Mouse (Mus musculus): ENCODE measurements around the gene Armc2. TPM values are rescaled to one million over a fixed set of nuclear protein-coding genes. Genes with fewer than 3 reads are reported as not detected.

The Armc2 gene
- total and polyA plus RNA-seq, 3 experiments, result 0.08 to 0.13 TPM; not detected in 1

- Histone ChIP-seq H3K4me1 (ENCODE audit: control insufficient read depth in 1 of 2, insufficient read depth in 2 of 2, low read length in 2 of 2) (no peaks in the 10 kb centered on the region), H3K36me3 (ENCODE audit: control insufficient read depth in 1 of 2, insufficient read depth in 2 of 2, low read length in 2 of 2) (no peaks in the 10 kb centered on the region), H3K9ac (ENCODE audit: control insufficient read depth, low read depth, low read length, poor library complexity, severe bottlenecking) (no peak overlapping the region), H3K4me3 (ENCODE audit: control insufficient read depth in 1 of 2, insufficient read depth in 1 of 2, low read depth in 2 of 2, low read length in 2 of 2) (no peak overlapping the region), H3K79me2 (ENCODE audit: control insufficient read depth, insufficient read depth, low read length, poor library complexity) (no peaks in the 10 kb centered on the region), H3K27ac (ENCODE audit: control insufficient read depth, low read depth, low read length) (no peak overlapping the region), H3K27me3 (ENCODE audit: control insufficient read depth in 1 of 2, insufficient read depth in 2 of 2, low read length in 2 of 2) (no peaks in the 10 kb centered on the region), H3K9me3 (replicated peaks; ENCODE audit: insufficient read depth, low read length) (no peaks in the 10 kb centered on the region)
- no peak for TF ChIP-seq HCFC1 (IDR thresholded peaks at IDR 0.05; ENCODE audit: low read depth, low read length)
- no peak for TF ChIP-seq CHD1 (IDR thresholded peaks at IDR 0.05; ENCODE audit: low read depth, low read length)
- TF ChIP-seq MEF2A (IDR thresholded peaks at IDR 0.05; ENCODE audit: extremely low read depth, insufficient replicate concordance, low read depth, low read length, poor library complexity, severe bottlenecking), result no peak
- no peak for TF ChIP-seq RCOR1 (IDR thresholded peaks at IDR 0.05; ENCODE audit: low read depth, low read length)
- TF ChIP-seq RAD21 (IDR thresholded peaks at IDR 0.05; ENCODE audit: low read depth, low read length), result no peak
- TF ChIP-seq GABPA (IDR thresholded peaks at IDR 0.05; ENCODE audit: low read depth, low read length), result no peak
- TF ChIP-seq TAL1 (IDR thresholded peaks at IDR 0.05; ENCODE audit: low read length), result no peak
- no peak for TF ChIP-seq JUND (IDR thresholded peaks at IDR 0.05; ENCODE audit: low read depth, low read length)
- no peak for TF ChIP-seq ETS1 (IDR thresholded peaks at IDR 0.05; ENCODE audit: low read depth, low read length)
- TF ChIP-seq POLR2A (IDR thresholded peaks at IDR 0.05; ENCODE audit: control insufficient read depth in 1 of 2, insufficient read depth in 1 of 2, low read depth in 1 of 2, low read length in 2 of 2, poor library complexity in 1 of 2), result no peak
- TF ChIP-seq ZKSCAN1 (IDR thresholded peaks at IDR 0.05; ENCODE audit: low read depth, low read length), result no peak
- no peak for DNase-seq (ENCODE audit: low read depth, low spot score)
These were observed 39.6 kb downstream of the Armc2 start for GRCm38 (mm10) chr10:41978403-41979234.

DNA sequence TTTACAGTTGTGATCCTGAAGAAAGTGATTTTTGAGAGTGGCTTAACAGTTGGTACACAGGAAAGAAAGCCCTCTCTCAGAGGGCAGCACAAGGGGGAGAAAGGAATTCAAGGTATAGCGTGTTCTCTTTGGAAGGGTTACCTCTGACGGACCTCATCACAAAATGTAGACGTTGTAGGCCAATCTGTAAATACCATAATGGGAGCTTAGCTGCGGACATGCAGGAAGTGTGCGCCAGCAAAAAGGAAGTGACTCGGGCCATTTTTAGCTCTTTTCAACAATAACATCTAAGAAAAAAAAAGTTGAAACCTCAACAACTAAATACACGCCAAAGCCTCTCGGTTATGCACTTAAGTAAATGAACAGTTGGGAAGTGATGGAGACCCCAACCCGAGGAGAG is 45.6 kb downstream of the Armc2 start:
- Histone ChIP-seq H3K27ac (ENCODE audit: control insufficient read depth, low read depth, low read length) (no peak overlapping the region), H3K4me3 (ENCODE audit: control insufficient read depth in 1 of 2, insufficient read depth in 1 of 2, low read depth in 2 of 2, low read length in 2 of 2) (no peak overlapping the region), H3K9ac (ENCODE audit: control insufficient read depth, low read depth, low read length, poor library complexity, severe bottlenecking) (no peak overlapping the region), H3K27me3 (ENCODE audit: control insufficient read depth in 1 of 2, insufficient read depth in 2 of 2, low read length in 2 of 2) (peaks cover 1 to 2% of the 10 kb centered on the region in 2 experiments; a peak in 1 of 4 replicates), H3K36me3 (ENCODE audit: control insufficient read depth in 1 of 2, insufficient read depth in 2 of 2, low read length in 2 of 2) (no peaks in the 10 kb centered on the region), H3K4me1 (ENCODE audit: control insufficient read depth in 1 of 2, insufficient read depth in 2 of 2, low read length in 2 of 2) (no peaks in the 10 kb centered on the region), H3K9me3 (replicated peaks; ENCODE audit: insufficient read depth, low read length) (no peaks in the 10 kb centered on the region), H3K79me2 (ENCODE audit: control insufficient read depth, insufficient read depth, low read length, poor library complexity) (no peaks in the 10 kb centered on the region)
- TF ChIP-seq RCOR1 (IDR thresholded peaks at IDR 0.05; ENCODE audit: low read depth, low read length) (no peak), ZNF384 (IDR thresholded peaks at IDR 0.05; ENCODE audit: low read depth, low read length) (no peak), TBP (IDR thresholded peaks at IDR 0.05; ENCODE audit: low read depth, low read length) (no peak), SIN3A (IDR thresholded peaks at IDR 0.05; ENCODE audit: low read length) (no peak), USF1 (IDR thresholded peaks at IDR 0.05; ENCODE audit: low read depth, low read length) (no peak), CTCF (IDR thresholded peaks at IDR 0.05 in 2 of 3, conservative IDR thresholded peaks at IDR 0.05 in 1 of 3; ENCODE audit: control insufficient read depth in 1 of 3, insufficient read depth in 1 of 3, low read depth in 2 of 3, low read length in 3 of 3, poor library complexity in 1 of 3, severe bottlenecking in 1 of 3) (no peak), POLR2AphosphoS2 (IDR thresholded peaks at IDR 0.05; ENCODE audit: low read length) (no peak), UBTF (IDR thresholded peaks at IDR 0.05; ENCODE audit: borderline replicate concordance, insufficient read depth, low read depth, low read length) (no peak), MEF2A (IDR thresholded peaks at IDR 0.05; ENCODE audit: extremely low read depth, insufficient replicate concordance, low read depth, low read length, poor library complexity, severe bottlenecking) (no peak), MAFK (IDR thresholded peaks at IDR 0.05; ENCODE audit: borderline replicate concordance, low read depth, low read length) (no peak), HCFC1 (IDR thresholded peaks at IDR 0.05; ENCODE audit: low read depth, low read length) (no peak), MXI1 (IDR thresholded peaks at IDR 0.05; ENCODE audit: low read depth, low read length) (no peak), JUND (IDR thresholded peaks at IDR 0.05; ENCODE audit: low read depth, low read length) (no peak), ZKSCAN1 (IDR thresholded peaks at IDR 0.05; ENCODE audit: low read depth, low read length) (no peak), NELFE (IDR thresholded peaks at IDR 0.05; ENCODE audit: low read depth, low read length) (no peak), USF2 (IDR thresholded peaks at IDR 0.05; ENCODE audit: borderline replicate concordance in 1 of 2, insufficient read depth in 1 of 2, low read depth in 1 of 2, low read length in 2 of 2) (no peak), SMC3 (IDR thresholded peaks at IDR 0.05; ENCODE audit: low read depth, low read length) (no peak), POLR2A (IDR thresholded peaks at IDR 0.05; ENCODE audit: control insufficient read depth in 1 of 2, insufficient read depth in 1 of 2, low read depth in 1 of 2, low read length in 2 of 2, poor library complexity in 1 of 2) (no peak)
- DNase-seq (ENCODE audit: low read depth, low spot score), result no peak

Data from MEL (cell line).